Mouse (Mus musculus) granulocyte monocyte progenitor cell, adult 5-6 weeks (primary cell): ENCODE results near the gene Nrm. TPM values are rescaled to one million over a fixed set of nuclear protein-coding genes. Genes with fewer than 3 reads are reported as not detected.
A peak's percentile ranks its signal among the peaks of the same experiment; 100 is the strongest.
"Not testable (repeated sequence)": the region's sequence is repeated elsewhere in the genome, so short reads cannot be mapped to it uniquely, and the experiment has no call there.

Experiments used
- ATAC-seq: replicated peaks from 2 replicates; pipeline ENCODE4 v1.8.0; 2016; ENCODE audit warnings: mild to moderate bottlenecking, moderate TSS enrichment, inconsistent platforms; ENCODE audit not compliant: poor library complexity, severe bottlenecking
- total RNA-seq, 2 experiments: library from RNA; stranded (forward) in 1 of 2; stranded (reverse) in 1 of 2; fragments of 200-712, 200-1000 nt in 1 of 2; fragments of >200 nt in 1 of 2; fragmentation: Nextera tagmentation in 1 of 2; gene quantifications; 2 replicates each; pipeline ENCODE4 v1.2.3; 2014 to 2017

Nrm gene
- total RNA-seq, 2 experiments from 2014 or later: 41.5 to 66.8 TPM

DNA sequence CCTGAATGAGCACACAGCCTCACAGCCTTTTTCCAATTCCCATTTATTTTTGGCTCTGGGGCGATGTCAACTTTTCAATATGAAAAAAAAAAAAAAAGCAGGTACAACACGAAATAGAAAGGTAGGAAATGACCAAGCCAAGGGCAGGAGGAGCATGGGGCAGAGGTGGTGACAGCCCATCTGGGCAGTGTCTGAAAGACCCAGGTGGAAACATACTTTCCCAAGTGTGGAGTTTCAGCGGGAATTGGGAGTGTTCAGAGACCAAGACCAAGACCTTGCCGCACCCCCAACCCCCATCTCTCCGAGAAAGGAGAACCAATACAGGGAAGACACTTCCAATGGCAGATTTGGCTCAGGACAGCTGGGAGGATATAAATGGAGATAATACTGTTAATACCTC, 27.2 kb upstream of the Nrm start:
- ATAC-seq: no peak

DNA sequence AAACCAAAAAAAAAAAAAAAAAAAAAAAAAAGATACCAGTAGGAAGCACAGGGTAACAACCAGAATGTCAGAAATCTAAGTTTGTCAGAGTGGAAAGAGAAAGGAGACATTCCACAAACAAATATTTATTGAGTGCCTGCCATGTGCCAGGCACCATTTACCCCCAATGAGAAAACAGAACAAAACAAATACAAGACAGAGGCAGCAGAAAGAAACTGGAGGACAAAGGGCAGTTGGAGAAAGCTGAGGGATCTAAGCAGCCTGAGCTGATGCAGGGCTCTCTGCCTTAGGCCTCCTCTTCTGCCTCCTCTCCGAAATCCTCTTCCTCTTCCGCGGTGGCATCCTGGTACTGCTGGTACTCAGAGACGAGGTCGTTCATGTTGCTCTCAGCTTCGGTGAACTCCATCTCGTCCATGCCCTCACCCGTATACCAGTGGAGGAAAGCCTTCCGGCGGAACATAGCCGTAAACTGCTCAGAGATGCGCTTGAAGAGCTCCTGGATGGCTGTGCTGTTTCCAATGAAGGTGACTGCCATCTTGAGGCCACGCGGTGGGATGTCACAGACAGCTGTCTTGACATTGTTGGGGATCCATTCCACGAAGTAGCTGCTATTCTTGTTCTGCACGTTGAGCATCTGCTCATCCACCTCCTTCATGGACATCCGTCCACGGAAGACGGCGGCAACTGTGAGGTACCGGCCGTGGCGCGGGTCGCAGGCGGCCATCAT, 26.3 kb upstream of the Nrm start:
- no peak for ATAC-seq

DNA sequence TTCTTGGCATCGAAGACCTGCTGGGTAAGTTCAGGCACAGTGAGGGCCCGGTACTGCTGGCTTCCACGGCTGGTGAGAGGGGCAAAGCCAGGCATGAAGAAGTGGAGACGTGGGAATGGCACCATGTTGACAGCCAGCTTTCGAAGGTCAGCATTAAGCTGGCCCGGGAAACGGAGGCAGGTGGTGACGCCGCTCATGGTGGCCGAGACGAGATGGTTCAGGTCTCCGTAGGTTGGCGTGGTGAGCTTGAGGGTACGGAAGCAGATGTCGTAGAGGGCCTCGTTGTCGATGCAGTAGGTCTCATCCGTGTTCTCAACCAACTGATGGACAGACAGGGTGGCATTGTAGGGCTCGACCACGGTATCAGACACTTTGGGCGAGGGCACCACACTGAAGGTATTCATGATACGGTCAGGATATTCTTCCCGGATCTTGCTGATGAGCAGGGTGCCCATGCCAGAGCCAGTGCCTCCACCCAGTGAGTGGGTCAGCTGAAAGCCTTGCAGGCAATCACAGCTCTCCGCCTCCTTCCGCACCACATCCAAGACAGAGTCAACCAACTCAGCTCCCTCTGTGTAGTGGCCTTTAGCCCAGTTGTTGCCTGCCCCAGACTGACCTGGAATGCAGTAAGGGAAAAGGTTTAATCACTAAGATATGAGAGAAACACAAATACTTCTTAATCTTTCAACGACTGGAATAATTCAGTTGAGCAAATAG, 25.5 kb upstream of the Nrm start:
- no peak for ATAC-seq

DNA sequence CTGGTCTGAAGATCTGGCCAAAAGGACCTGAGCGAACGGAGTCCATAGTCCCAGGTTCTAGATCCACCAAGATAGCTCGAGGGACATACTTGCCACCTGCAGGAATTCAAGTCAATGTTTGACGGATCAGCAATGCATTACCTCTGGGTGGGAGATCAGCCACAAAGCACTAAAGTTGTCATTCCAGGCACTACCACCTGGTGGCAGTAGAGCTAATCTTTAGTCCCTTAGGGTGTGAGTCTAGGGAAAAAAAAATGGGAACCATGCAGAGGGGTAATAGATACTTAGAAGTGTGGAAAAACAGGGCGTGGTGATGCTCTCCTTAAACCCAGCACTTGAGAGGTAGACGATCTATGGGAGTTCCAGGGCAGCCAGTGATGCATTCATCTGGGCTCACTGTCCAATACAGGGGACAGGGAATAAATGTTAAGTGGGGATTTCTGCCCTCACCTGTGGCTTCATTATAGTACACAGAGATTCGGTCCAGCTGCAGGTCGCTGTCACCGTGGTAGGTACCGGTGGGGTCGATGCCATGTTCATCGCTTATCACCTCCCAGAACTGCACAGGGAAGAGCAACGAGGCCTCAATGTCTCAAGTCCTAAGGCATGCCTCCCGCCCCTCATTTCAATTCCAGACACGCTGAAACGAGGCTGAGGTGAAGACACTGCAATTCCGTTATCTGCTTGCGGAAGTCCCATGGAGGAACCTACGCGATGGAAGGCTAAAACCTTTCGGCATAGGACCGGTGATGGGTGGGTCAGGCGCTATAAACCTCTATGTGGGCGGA, 24.7 kb upstream of the Nrm start:
- peak; percentile 34 for ATAC-seq

DNA sequence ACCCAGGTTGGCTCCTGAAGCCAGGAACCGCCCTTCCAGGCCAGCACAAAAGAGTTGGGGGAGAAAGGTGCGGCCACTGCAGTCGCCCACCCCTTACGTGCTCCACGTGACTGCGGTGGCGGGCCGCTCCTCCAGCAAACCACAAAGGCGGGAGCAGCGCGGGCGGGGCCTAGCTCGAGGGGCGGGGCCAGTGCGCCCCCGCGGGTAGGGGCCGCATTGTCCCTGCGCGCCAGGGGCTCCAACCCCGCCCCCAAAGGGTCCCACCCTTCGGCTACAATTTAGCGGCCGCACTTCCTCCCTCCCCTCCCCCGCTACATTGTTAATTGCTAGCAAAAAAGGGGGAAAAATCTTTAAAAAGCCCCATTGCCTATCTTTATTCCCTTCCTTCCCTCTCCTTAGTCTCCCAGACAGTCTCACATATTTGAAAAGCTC, 24.1 kb upstream of the Nrm start:
- ATAC-seq: peak; percentile 26

DNA sequence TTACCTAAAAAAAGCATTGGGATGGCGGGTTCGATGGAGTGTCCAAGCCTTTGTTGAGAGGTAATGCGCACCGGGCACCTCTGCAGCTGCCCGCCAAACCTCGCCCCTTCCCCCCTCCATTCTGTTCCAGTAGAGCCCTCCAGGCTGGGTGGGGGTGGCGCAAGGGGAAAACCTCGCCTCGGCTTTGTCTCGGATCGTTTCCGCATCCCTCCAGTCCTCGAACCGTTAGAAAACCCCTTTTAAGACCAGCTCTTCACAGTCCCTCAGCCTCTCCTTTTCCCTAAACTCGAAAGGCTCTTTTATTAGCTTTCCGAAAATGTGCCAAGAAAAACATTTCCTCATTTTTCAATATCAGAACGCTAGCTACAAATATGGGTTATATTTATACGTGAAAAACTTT, 23.6 kb upstream of the Nrm start:
- ATAC-seq: peak; percentile 5; the same call in 1 of the 2 replicates

DNA sequence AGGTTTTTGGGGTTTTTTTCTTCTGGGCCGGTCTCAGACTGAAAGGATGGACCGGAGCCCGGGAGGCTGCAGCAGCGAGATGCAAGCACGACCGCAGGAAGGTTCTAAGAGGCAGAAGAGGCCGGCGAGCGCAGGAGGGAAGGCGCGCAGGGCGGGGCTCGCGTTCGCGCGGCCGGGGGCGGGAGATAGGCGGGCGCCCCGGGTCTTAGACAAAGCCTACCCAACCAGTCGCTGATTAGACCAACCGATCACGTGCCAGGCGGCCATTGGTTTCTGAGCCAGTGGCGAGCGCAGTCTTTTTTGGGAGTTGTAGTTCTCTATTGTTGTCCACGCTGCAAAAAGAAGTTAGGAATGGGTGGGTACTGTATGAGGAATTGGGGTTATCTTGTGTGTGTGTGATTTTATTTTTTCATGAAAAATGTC, 23.0 kb upstream of the Nrm start, which contains the start of gene Tubb5:
Gene Tubb5, minus strand, starts transcription at position 185 of the 423 bp plus-strand sequence.
- peak; percentile 45 for ATAC-seq

DNA sequence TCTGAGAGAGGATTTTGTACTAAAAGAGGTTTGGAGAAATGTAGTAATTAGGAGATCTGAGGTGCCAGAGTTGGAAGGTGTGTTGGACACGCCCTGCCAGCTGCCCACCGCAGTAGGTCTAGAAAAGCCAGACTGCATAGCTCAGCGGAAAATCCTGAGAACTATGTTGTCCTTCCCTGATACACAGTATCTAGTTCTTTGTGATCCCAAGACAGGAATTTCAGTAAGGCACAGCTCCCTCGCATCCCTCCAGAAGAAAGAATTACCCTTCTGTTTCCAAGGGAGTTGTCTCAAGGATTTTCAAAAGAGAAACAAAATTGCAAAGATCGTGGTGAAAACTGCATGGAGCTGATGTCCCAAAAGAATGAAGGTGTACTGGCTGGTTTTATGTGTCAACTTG, 22.5 kb upstream of the Nrm start:
- no peak for ATAC-seq

DNA sequence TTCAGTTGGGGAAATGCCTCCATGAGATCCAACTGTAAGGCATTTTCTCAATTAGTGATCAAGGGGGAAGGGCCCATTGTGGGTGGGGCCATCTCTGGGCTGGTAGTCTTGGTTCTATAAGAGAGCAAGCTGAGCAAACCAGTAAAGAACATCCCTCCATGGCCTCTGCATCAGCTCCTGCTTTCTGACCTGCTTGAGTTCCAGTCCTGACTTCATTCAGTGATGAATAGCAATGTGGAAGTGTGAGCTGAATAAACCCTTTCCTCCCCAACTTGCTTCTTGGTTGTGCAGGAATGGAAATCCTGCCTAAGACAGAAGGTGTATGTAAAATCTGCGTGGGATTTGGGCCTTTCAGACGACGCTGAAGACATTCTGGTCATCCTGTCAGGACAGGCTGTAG, 22.1 kb upstream of the Nrm start:
- not testable (repeated sequence) for ATAC-seq

DNA sequence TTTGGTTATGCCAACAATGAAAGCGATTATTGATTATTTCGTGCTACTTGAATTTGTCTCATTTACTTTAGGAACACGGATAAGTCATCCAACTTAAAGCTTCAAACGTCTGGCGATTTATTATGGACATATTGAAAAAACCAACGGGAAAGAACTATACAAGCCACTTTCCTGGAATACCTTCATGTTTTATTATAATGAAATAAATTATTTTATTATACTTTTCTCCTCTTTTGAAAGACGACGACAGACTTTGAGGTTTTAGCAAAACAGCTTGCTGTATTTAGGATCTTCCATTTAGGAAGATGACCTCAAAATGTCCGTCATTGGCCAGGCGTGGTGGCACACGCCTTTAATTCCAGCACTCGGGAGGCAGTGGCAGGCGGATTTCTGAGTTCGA, 20.6 kb upstream of the Nrm start:
- no peak for ATAC-seq

DNA sequence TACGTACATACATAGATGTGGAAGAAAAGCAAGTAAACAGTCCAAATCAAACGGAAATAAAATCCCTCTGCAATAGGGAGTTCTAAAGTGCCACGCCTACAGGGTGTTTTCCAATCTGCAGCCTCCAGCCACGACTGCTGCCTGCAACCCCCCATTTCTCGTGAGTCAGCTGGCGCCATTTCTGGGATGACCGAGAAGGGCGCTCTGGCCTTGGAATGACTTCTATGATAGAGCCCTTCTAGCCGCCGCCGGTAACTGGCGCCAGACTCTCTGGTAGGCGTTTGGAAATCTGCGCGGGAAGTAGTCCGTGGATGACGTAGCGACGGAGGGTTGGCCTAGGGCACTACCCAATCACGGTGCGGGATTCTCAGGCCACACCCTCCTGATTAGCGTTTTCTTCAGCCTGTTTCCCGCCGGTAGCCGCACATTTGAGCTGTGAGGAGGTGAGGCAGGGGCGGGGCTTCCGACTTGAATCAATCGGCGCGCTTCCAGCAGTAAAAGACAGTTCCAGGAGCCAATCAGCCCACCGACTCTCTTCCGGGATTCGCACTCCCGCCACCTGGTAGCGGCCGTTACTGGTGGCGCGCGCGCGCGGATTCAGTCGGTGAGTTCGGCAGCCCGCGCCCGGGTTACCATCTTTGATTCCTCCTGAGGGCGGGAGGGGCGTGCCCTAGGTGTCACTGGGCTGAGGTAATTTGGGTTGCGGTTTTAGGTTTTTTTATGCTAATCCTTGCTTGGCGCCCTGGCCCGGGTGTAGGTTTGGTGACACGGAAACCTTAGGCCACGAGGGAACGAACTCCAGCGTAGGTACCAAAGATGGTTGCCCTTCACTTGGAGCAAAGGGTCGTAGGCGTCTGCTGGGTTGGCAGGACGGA, 19.8 kb upstream of the Nrm start, which contains the start of gene Mdc1:
Gene Mdc1, plus strand, starts transcription at position 440 of the 875 bp plus-strand sequence.
- ATAC-seq: peak; percentile 71

DNA sequence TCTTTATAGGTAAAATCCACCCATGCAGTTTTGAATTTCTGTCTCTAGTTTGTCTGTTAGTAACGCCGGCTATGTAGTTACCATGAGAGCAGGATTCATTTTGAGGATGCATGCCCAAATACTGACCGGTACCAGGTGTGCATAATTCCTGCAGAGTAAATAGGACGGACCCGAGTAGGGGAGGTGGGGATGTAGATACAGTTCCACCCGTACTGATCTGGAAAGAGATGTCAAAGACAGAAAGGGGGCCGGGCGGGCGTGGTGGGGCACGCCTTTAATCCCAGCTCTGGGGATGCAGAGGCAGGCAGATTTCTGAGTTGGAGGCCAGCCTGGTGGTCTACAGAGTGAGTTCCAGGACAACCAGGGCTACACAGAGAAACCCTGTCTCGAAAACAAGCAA, 19.1 kb upstream of the Nrm start:
- ATAC-seq: no peak

DNA sequence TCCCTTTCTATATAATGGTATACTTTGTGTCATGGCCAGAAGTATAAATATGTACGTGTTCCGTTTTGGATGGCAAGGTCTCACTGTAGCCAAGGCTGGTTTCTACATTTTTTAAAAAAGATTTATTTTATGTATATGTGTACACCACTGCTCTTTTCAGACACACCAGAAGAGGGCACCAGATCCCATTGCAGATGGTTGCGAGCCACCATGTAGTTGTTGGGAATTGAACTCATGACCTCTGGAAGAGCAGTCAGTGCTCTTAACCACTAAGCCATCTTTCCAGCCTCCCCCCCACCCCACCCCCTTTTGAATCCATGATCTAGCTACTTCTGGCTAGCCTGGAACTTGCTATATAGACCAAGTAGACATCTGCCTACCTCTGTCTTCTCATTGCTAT, 17.6 kb upstream of the Nrm start:
- no peak for ATAC-seq

DNA sequence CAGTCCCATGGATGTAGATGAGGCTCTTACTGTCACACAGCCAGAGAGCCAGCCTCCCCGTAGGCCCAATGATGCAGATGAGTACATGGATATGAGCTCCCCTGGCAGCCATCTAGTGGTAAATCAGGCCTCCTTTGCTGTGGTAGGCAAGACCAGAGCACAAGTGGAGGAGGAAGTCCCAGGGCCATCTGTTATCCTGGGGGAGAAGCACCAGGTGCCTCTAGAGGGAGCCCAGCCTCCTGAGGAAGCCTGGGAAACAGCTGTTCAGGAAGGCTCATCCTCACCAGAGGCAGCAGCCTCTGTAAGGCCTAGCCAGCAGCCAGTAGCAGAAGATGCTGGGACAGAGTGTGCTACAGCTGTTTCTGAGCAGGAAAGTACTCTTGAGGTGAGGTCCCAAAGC, 13.0 kb upstream of the Nrm start:
- peak; percentile 33; the same call in 1 of the 2 replicates for ATAC-seq

DNA sequence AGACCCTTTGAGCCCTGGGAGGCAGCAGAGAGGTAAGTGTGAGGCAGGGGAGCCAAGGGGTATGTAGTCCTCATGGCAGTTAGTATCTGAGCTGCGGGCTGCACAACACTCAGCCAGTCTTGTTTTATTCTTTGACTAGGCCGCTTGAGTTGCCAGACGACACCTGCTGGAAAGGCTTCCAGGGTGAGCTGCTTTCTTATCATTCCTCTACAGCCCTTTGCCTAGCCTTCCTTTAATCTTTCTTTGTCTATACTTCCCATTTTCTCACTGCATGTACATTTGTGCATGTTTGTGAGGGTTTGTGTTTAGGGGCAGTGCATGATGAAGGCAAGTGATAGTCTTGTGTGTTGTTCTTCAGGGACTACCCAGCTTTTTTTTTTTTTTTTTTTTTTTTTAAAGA, 10.1 kb upstream of the Nrm start:
- ATAC-seq: no peak

DNA sequence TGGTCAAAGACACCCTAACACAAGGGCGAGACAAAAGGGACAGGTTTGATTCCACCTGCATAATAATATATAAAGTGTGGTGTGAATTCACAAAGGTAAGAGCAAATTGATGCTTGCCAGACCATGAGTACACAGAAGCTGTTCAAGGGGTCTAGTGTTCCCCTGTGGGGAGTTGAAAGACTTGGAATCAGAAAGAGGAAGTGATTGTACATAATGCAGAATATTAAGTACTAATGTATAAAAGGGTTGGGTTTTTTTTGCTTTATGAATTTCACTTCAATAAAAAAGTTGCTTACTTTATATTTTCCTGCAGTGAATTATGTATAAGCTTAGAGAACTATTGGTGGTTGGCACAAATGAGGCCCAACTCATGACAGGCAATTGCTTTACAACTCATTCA, 1.7 kb upstream of the Nrm start:
- ATAC-seq: no peak

DNA sequence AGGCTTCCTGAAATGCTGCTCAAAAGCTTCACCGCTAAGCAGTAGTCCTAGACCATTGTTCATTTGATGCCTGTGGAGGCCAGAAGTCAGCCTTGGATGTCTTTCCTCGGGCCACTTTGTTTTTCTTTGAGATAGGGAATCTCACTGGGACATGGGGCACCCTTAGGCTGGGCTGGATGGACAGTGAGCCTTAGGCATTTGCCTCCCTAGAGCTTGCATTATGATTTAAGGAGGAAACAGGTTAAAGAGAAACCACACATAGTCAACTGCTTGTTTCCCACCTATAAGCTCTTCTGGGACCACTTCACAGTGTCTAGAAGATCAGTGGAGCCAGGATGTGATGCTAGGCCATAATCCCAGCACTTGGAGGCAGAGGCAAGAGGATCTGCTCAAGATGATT, 1.3 kb upstream of the Nrm start:
- no peak for ATAC-seq

DNA sequence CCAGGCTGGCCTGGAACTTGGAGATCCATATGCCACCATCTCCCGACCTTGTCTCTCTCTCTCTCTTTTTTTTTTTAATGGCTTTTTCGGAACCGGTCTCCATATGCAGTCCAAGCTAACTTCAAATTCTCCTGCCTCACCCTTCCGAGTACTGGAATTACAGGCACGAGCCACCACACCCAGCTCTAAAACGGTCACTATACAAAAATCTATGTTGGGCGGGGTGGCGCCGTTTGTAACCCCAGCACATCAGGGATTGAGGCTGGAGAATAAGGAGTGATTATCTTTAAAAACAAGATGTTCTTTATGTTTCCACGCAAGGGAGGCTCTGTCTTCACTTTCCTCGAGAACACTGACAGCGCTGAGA, 304 bp upstream of the Nrm start:
- no peak for ATAC-seq

DNA sequence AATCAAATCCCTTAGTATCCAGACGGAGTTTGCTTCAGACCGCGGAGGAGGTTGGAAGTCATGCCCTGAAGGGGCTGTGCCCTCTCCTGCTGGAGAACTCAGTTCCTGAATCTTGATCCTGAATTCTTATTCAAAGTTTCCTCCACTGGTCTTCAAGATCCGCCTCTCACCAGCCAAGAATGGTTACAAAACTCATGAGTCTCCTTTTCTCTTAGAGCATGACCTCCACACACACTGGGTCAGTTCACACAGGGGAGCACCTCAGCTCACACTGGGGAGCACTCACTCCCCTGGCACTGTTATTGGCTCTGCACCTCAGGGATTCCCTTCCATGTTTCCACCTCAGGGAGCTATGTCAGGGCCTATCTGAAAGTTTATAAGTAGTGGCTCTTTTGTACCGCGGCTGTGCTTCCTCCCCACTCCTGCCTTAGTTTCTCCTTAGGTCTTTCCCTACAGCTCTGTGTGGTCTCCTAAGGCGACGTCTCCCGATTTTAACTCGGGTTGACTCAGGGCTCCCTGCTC, 3.8 kb downstream of the Nrm start:
- no peak for ATAC-seq
